Mouse (Mus musculus) neural tube, embryonic 11.5 days (tissue): ENCODE data around the gene Capn10. TPM values are rescaled to one million over a fixed set of nuclear protein-coding genes. Genes with fewer than 3 reads are reported as not detected.
"Not testable (repeated sequence)": the region's sequence is repeated elsewhere in the genome, so short reads cannot be mapped to it uniquely, and the experiment has no call there.

Experiments used
- ATAC-seq: fragments of 200-750 bp; cut with Nextera tagmentation; 2 replicates; pipeline ENCODE4 v1.8.0; 2017; ENCODE audit warnings: moderate number of reproducible peaks, mild to moderate bottlenecking, moderate TSS enrichment, moderate library complexity; ENCODE audit not compliant: insufficient read depth, low FRiP score, low TSS enrichment
- DNase-seq: peaks from one replicate; pipeline ENCODE4 v3.0.0-alpha.2; 2015; ENCODE audit warnings: low spot score
- H3K27ac ChIP-seq: fragments of 300-500 bp; sonication (generic); 2 replicates; pipeline ENCODE4 v1.5.1; 2014; ENCODE audit warnings: low read depth, mild to moderate bottlenecking, low read length
- H3K27me3 ChIP-seq: fragments of 300-500 bp; sonication (generic); 2 replicates; pipeline ENCODE4 v1.6.1; 2014; ENCODE audit warnings: mild to moderate bottlenecking, low read length, mixed read lengths; ENCODE audit not compliant: control insufficient read depth, insufficient read depth
- H3K36me3 ChIP-seq: fragments of 300-500 bp; sonication (generic); 2 replicates; pipeline ENCODE4 v1.6.1; 2014; ENCODE audit warnings: mild to moderate bottlenecking, low read length, moderate library complexity, mixed read lengths; ENCODE audit not compliant: control insufficient read depth, insufficient read depth
- H3K4me1 ChIP-seq: fragments of 300-500 bp; sonication (generic); 2 replicates; pipeline ENCODE4 v1.6.1; 2014; ENCODE audit warnings: low read length, mixed read lengths; ENCODE audit not compliant: control insufficient read depth, insufficient read depth
- H3K4me2 ChIP-seq: fragments of 300-500 bp; sonication (generic); 2 replicates; pipeline ENCODE4 v1.6.1; 2014; ENCODE audit warnings: low read depth, mild to moderate bottlenecking, moderate library complexity
- H3K4me3 ChIP-seq: fragments of 300-500 bp; sonication (generic); 2 replicates; pipeline ENCODE4 v1.5.1; 2014; ENCODE audit warnings: low read depth, low read length
- H3K9ac ChIP-seq: fragments of 300-500 bp; sonication (generic); 2 replicates; pipeline ENCODE4 v1.6.1; 2014; ENCODE audit warnings: mild to moderate bottlenecking, low read length
- H3K9me3 ChIP-seq: fragments of 300-500 bp; sonication (generic); 2 replicates; pipeline ENCODE4 v1.6.1; 2016; ENCODE audit warnings: low read length; ENCODE audit not compliant: control insufficient read depth
- WGBS: fragments of 180-500 bp; shearing (Covaris S2); extraction: QIAGEN DNeasy Blood & Tissue Kit; methylation state at CpG from one replicate; pipeline ENCODE4 v1.1.7; 2014; 5-methylcytosine and 5-hydroxymethylcytosine counted together
- polyA plus RNA-seq: library from polyadenylated mRNA; unstranded; fragments of >200 nt; fragmentation: Nextera tagmentation; extraction: Ambion mirVana; gene quantifications from 2 replicates; pipeline ENCODE4 v1.2.1, GENCODE M21; 2014

The Capn10 gene
- polyA plus RNA-seq, 1 experiment from 2014 or later = 43.4 TPM

DNA sequence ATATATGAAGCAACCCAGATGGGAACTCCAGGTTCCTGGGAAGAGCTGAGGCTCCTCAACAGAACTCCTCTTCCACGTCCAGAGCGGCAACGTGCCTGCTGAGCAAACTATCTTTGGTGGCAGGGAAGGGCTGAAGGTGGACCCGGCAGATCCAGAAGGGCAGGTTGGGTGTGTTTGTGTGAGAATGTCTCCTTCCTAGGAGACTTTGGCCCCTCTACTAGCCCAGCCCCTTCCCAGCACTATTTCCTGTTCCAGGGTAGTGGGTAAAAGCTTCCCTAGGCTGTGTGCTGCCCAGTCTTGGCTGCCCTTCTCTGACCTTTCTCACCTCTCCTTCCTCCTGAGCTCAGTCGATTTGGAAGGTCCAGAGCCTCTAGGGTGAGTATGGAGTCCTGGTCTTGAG is 16.4 kb downstream of the Capn10 start, which contains the start of gene Gpr35:
TSS of gene Gpr35 (plus strand) at position 259 of the 400 bp plus-strand sequence.
- H3K9ac ChIP-seq = no peak within 1 kb of the TSS
- H3K4me1 ChIP-seq = no peaks in the 10 kb centered on the region
- H3K27me3 ChIP-seq = no peaks in the 10 kb centered on the region
- DNase-seq (no peak), ATAC-seq (no peak)
- peaks cover 9% of the 10 kb centered on the region for H3K36me3 ChIP-seq
- H3K4me2 ChIP-seq = no peak within 1 kb of the TSS
- 84% methylated on average over 5 of the region's 5 CpGs for WGBS
- H3K9me3 ChIP-seq = no peaks in the 10 kb centered on the region
- H3K4me3 ChIP-seq = no peak within 1 kb of the TSS
- H3K27ac ChIP-seq = no peak within 1 kb of the TSS

- H3K9me3 ChIP-seq = no peaks in the 10 kb centered on the region
- H3K4me2 ChIP-seq = no peak overlapping the region
- 75% methylated on average over 2 of the region's 2 CpGs for WGBS
- H3K4me3 ChIP-seq = no peak overlapping the region
- H3K27me3 ChIP-seq = no peaks in the 10 kb centered on the region
- no peak for ATAC-seq
- no peak overlapping the region for H3K27ac ChIP-seq
- H3K4me1 ChIP-seq = no peaks in the 10 kb centered on the region
- H3K36me3 ChIP-seq = peaks cover 4% of the 10 kb centered on the region
- DNase-seq = no peak
- H3K9ac ChIP-seq = no peak overlapping the region
Observed at GRCm38 (mm10) chr1:92953641-92954040, 19.5 kb downstream of the Capn10 start.

- H3K4me1 ChIP-seq, DNase-seq, H3K9me3 ChIP-seq, H3K4me3 ChIP-seq, H3K36me3 ChIP-seq, H3K27me3 ChIP-seq, H3K4me2 ChIP-seq, ATAC-seq, H3K9ac ChIP-seq, H3K27ac ChIP-seq: not testable (repeated sequence)
- WGBS = 12% methylated on average over 11 of the region's 11 CpGs
Observed at GRCm38 (mm10) chr1:92956571-92957335, 22.6 kb downstream of the Capn10 start.

GRCm38 (mm10) chr1:92958999-92959398 is 24.8 kb downstream of the Capn10 start:
- Histone ChIP-seq H3K9me3 (no peaks in the 10 kb centered on the region), H3K9ac (no peak overlapping the region), H3K36me3 (no peaks in the 10 kb centered on the region), H3K27ac (no peak overlapping the region), H3K4me1 (no peaks in the 10 kb centered on the region), H3K4me3 (no peak overlapping the region), H3K4me2 (no peak overlapping the region), H3K27me3 (no peaks in the 10 kb centered on the region)
- 87% methylated on average over 1 of the region's 1 CpGs for WGBS
- no peak for DNase-seq
- ATAC-seq = no peak

DNA sequence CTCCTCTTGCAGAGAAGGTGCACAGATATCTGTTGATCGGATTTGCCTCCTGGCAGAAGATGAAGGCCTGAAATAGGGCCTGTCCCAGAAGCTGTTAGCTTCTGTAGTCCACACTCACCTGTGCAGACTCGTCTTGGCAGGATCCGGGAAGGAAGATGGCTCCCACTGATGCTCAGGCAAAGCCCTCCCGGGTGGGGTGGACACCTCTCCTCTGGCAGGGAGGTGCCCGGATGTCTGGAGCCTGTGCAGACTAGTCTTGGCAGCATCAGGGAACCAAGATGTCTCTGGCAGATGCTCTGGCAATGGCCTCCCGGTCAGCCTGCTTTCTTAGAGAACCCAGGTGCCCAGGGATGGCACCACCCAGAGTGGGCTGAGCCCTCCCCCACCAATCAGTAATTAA is 36.6 kb downstream of the Capn10 start:
- H3K27ac ChIP-seq, DNase-seq, ATAC-seq, H3K4me1 ChIP-seq, H3K9me3 ChIP-seq, H3K36me3 ChIP-seq, H3K4me3 ChIP-seq, H3K4me2 ChIP-seq, H3K27me3 ChIP-seq, H3K9ac ChIP-seq: not testable (repeated sequence)
- WGBS = 87% methylated on average over 6 of the region's 6 CpGs

DNA sequence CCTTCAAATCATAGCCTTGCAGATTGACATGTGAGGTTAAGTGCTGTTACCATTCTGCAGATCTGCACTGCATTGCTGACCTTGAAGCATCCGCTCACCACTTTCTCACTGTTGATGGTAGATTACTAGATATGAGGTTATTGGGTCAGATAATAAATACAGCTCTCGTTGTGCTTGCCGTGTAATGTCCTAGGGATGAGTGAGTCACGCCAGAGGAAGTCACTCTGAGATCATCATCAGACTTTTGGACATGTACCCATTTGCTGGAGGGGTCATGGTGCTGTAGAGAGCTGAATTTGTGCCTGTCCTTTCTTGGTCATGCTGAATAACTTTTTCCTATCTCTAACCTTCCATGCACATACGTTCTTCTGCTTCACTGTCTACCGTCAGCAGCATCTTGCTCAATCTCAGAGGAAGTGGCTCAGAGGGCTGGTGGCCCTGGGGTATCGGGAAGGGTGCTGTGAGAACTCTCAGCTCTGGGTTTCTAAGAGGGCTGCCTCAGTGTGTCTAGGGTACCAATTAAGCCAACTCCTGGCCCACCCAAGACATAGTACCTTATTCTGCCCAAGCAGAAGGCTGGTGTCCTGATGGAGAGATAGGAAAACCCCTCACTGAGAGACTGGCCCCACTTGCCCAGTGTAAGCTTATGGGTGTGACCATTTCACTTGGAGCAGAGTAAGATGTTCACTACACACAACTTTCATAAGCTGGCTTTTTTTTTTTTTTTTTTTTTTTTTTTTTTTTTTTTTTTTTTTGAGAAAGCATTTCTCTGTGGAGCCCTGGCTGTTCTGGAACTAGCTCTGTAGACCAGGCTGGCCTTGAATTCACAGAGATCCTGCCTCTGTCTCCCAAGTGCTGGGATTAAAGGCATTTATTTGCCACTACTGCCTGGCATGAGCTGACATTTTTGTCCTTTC is 38.0 kb downstream of the Capn10 start:
- no peak overlapping the region for H3K9ac ChIP-seq
- no peak for DNase-seq
- no peak overlapping the region for H3K27ac ChIP-seq
- no peak overlapping the region for H3K4me2 ChIP-seq
- no peak overlapping the region for H3K4me3 ChIP-seq
- no peaks in the 10 kb centered on the region for H3K9me3 ChIP-seq
- no peaks in the 10 kb centered on the region for H3K4me1 ChIP-seq
- ATAC-seq = no peak
- 87% methylated on average over 7 of the region's 7 CpGs for WGBS
- no peaks in the 10 kb centered on the region for H3K27me3 ChIP-seq
- no peaks in the 10 kb centered on the region for H3K36me3 ChIP-seq

DNA sequence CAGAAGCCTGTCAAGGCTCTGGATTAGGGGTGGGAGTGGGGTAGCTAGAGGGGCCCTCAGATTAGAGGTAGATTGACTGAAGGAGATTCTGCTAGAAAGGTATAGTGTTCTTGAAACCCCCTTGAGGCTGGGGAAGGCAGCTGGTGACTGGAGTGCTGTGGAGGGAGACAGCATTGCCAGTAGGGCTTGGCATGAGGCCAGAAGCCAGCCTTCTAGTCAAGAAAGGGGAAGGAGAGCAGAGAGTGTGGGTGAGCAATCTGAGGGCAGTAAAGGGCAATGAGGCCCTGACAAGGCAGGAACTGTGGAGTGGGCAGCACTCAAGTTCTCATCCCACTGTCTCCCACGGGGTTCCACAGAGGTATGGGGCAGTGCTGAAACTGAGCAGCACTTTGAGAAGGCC is 38.7 kb downstream of the Capn10 start:
- H3K9ac ChIP-seq = no peak overlapping the region
- H3K9me3 ChIP-seq = no peaks in the 10 kb centered on the region
- H3K4me2 ChIP-seq = no peak overlapping the region
- DNase-seq = no peak
- no peak for ATAC-seq
- no peak overlapping the region for H3K27ac ChIP-seq
- H3K4me1 ChIP-seq = no peaks in the 10 kb centered on the region
- WGBS = 67% methylated on average over 1 of the region's 1 CpGs
- H3K36me3 ChIP-seq = no peaks in the 10 kb centered on the region
- no peak overlapping the region for H3K4me3 ChIP-seq
- H3K27me3 ChIP-seq = no peaks in the 10 kb centered on the region

DNA sequence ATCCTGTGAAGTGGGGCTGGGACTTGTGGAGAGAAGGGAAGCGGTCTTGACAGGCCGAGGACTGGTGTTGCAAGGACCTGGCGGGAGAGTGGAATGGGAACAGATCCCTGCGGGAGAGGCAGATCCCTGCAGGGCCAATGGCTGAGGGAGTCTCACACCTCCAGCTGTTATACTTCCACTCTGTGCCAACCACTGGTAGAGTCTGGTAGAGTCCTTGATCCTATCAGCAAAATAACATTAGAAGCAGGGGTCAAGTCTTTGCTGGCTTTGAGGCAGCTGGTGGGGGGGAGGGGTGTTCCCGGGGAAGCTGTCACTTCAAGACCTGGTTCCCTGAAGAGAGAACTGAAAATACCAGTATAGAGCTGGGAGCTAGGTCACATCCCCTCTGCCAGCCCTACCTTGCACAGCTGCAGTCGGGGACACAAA is 42.0 kb downstream of the Capn10 start:
- Histone ChIP-seq H3K27ac (no peak overlapping the region), H3K4me3 (no peak overlapping the region), H3K36me3 (no peaks in the 10 kb centered on the region), H3K9ac (no peak overlapping the region), H3K4me1 (no peaks in the 10 kb centered on the region), H3K9me3 (no peaks in the 10 kb centered on the region), H3K27me3 (no peaks in the 10 kb centered on the region), H3K4me2 (no peak overlapping the region)
- 53% methylated on average over 6 of the region's 6 CpGs for WGBS
- DNase-seq = no peak
- ATAC-seq = no peak
